Mouse (Mus musculus): ENCODE measurements around the gene Ankra2.

The Ankra2 gene

GRCm38 (mm10) chr13:98262636-98263457 lies at the start of gene Ankra2, which contains the start of gene Utp15:
Ankra2 (plus strand) TSS chr13:98263074.
Utp15 (minus strand) TSS chr13:98263041.
- peak; percentile 97 to 99 for DNase-seq (ENCODE audit: low spot score in 2 of 2)

DNA sequence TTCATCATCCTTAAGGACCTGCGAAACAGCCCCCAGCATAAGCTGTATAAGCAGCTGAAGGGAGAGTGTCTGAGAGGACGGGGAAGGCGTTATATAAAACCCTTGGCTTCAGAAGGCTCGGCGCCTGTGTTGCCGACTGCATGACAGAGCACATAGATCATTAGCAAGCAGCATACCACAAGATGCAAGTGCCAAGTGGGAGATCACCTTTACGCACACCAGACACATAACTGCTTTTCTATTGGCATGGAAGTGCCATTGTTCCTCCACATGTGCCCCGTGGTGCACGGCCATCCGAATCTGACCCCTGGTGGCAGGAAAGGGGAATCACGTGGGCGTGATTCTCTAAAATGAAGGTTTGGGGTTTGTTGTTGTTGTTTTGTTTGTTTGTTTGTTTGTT lies 40.0 kb upstream of the Ankra2 start:
- DNase-seq (ENCODE audit: low spot score in 2 of 2): no peak

DNA sequence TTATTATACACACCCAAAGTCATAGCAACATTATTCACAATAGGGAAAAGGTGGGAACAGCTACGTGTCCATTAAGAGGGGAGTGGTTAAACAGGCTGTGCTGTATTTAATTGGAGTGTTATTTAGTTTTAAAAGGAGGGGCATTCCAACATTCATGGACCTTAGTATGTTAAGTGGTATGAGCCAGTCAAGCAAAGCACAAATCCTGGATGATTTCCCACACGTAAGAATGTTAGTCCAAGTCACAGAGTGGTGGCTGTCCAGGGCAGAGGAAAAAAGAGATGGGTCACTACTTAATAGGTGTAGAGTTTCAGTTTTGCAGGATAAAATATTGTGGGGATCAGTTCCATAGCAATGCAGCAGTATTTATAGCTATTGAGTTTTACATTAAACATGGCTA lies 36.6 kb upstream of the Ankra2 start:
- DNase-seq (ENCODE audit: low spot score in 2 of 2): no peak

DNA sequence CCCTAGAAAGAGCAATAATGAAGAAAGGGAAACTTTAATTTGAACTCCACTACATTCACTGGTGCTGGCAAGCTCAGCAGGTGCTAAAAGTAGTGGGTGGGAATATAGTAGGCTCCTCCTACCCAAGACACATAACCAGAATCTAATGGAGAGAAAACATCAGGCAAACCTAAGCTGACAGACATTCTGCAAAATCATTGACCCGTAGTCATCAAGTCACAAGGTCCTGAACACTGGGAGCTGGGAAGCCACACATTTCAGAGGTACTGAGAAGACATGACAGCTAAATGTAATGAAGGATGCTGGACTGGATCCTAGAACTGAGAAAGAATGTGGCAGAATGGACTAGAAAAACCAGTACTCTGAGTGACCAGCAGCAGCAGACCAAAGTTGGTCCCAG lies 32.4 kb upstream of the Ankra2 start:
- DNase-seq (ENCODE audit: low spot score in 2 of 2): no peak

DNA sequence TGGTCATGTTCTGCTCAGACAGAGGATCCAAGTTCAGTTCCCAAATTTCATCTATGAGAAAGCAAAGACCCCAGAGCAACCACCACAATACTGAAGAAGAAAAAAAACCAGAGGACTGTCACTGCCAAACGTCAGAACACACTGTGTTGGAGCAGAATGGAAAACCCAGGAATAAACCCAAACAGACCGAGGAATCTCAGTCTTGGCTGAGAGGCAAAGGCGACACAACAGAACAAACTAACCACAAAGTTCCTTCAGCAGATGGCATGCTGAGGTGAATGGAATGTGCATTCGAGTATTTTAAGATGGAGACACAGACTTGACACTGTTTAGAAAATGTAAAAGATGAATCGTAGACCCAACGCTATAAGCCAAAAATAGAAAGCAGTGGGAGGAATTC lies 27.4 kb upstream of the Ankra2 start:
- DNase-seq (ENCODE audit: low spot score in 2 of 2): no peak

GRCm38 (mm10) chr13:98239978-98240641 lies 22.8 kb upstream of the Ankra2 start:
- DNase-seq (ENCODE audit: low spot score in 2 of 2): peak; percentile 41 to 50

- no peak for DNase-seq (ENCODE audit: low spot score in 2 of 2)
Measured at GRCm38 (mm10) chr13:98241531-98242282, 21.2 kb upstream of the Ankra2 start.

GRCm38 (mm10) chr13:98244571-98245350 lies 18.1 kb upstream of the Ankra2 start:
- no peak for DNase-seq (ENCODE audit: low spot score in 2 of 2)

- no peak for DNase-seq (ENCODE audit: low spot score in 2 of 2)
Measured at GRCm38 (mm10) chr13:98245386-98245785, 17.5 kb upstream of the Ankra2 start.

DNA sequence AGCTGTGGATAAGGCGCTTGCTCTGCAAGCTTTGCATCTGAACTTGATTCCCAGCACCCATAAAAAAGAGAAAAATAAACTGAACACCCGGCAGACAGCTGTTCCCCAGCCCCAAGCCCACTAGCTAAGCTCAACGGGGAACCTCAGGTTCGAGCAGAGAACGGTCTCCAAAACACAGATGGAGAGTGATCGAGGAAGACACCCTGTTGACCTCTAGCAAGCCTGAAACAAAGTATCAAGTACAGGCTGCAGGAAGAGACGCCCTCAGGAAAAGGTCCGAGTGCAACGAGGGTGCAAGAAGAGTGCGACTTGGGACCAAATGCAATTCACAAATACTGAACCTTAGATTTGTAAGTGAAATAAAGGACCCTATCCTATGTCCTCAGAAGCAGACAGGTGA lies 13.3 kb upstream of the Ankra2 start:
- DNase-seq (ENCODE audit: low spot score in 2 of 2): no peak

DNA sequence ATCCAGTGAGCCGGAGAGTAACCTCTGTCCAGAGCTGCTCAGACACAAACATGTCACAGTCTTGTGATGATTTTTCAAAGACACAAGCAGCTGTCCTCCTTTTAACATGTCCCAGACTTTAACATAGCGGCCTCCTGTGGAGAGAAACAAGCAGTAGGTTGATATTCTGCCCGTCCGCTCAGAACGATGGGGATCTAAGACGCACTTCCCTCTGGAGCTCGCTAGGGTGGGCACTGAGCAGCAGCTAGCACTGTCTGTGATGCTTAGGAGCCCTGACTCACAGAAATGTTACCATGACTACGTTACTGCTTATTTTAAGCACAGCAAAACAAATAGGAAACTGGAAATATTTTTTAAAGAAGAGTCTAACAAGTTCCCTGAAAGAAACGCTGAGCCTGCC lies 8.0 kb upstream of the Ankra2 start:
- peak; percentile 67 to 77 for DNase-seq (ENCODE audit: low spot score in 2 of 2)

DNA sequence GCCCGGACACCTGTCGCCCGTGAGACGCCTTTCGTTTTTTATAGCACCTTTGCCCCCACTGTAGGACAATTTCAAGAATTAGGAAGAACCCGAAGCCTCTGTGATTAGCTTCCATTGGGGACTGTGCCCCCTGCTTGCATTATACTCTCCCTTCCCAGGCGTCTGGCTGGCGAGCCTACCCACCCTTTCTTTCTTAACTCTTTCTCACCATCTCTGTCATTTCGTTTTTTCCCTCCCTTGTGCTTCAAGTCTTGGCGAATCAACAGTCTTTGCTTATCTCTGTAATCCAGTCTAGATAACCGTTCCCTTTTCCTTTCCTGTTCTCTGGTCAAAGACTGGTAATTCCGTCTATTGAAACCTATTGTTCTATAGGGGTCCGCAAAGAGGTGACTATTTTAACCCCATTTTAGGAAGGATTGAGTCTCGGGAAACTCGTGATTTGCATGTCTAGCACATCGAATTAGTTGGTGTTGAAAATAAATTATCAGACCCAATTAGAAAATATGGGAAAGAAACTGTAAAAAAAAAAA lies 649 bp downstream of the Ankra2 start:
- DNase-seq (ENCODE audit: low spot score in 2 of 2): no peak

GRCm38 (mm10) chr13:98264111-98264510 lies 1.2 kb downstream of the Ankra2 start:
- no peak for DNase-seq (ENCODE audit: low spot score in 2 of 2)

DNA sequence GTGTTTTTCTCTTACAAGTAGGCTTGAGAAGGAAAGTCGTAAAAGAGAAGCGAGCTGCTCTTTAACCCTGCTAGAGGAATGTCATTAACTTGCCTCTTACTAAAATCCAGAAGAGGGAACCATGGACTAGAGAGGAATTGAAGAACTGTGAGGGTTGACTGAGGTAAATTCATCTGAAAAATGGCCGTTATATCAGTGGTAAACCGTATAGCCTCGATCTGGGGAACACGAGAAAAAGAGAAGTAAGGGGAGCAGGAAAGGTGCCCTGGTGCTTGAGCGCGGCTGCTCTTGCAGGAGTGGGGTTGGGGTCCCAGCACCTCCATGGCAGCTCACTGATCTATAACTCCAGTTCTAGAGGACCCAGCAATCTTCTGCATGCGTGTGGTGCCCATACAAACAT lies 11.1 kb downstream of the Ankra2 start:
- no peak for DNase-seq (ENCODE audit: low spot score in 2 of 2)

GRCm38 (mm10) chr13:98275646-98276045 lies 12.8 kb downstream of the Ankra2 start:
- no peak for DNase-seq (ENCODE audit: low spot score in 2 of 2)

- no peak for DNase-seq (ENCODE audit: low spot score in 2 of 2)
Measured at GRCm38 (mm10) chr13:98276253-98276652, 13.4 kb downstream of the Ankra2 start.

DNA sequence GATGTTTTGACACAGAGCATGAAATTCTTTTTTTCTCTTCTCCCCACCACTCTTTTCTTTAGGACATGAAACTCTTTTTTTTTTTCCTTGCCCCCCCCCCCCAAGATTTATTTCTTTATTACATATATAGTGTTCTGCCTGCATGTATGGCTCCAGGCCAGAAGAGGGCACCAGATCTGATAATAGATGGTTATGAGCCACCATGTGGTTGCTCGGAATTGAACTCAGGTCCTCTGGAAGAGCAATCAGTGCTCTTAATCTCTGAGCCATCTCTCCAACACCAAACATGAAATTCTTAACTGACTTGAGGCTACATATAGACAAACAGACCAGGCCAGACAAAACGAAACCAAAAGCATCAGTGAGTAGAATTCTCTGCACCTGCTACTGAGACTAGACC lies 14.6 kb downstream of the Ankra2 start:
- DNase-seq (ENCODE audit: low spot score in 2 of 2): no peak

DNA sequence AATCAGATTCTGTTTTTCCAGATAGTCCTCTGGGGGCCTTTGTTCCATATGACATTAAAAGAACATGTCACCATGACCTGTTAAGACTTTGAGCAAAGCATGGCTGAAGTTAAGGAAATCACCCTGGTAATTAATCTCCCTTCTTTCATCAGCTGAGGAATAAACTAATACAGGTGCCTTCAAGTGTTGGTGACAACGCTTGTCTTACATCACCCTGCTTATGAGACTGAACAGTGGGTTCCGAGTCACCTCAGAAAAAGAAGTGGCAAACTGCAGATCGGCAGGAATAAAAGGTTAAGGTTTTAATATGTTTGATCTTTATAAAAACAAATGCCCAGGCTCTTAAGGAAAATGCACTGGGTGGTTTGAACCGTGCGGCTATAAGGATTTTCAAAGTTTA lies 16.8 kb downstream of the Ankra2 start, which contains the start of gene Gm21976:
Gene Gm21976 (plus strand): TSS at position 202 of the 400 bp plus-strand sequence.
- DNase-seq (ENCODE audit: low spot score in 2 of 2): no peak

- no peak for DNase-seq (ENCODE audit: low spot score in 2 of 2)
Measured at GRCm38 (mm10) chr13:98280990-98281650, 18.2 kb downstream of the Ankra2 start.

DNA sequence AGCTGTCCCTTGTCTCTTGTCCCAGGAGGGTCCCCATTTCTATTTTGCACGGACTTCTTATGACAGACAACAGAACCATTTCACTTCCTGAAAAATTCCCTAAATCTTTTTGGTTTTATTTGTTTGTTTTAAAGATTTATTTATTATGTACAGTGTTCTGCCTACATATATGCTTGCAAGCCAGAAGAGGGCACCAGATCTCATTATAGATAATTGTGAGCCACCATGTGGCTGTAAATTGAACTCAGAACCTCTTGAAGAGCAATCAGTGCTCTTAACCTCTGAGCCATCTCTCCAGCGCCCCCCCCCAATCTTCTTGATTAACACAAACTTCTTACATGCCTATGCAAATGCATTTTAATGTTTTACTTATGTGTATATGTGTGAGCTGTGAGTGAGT lies 27.8 kb downstream of the Ankra2 start:
- no peak for DNase-seq (ENCODE audit: low spot score in 2 of 2)

- DNase-seq (ENCODE audit: low spot score in 2 of 2): no peak
Measured at GRCm38 (mm10) chr13:98291712-98292111, 28.8 kb downstream of the Ankra2 start.

Data from right cerebral cortex, postnatal 36 days (tissue).